Mouse (Mus musculus): Measurements from ENCODE around the gene Mrps18a.

DNA sequence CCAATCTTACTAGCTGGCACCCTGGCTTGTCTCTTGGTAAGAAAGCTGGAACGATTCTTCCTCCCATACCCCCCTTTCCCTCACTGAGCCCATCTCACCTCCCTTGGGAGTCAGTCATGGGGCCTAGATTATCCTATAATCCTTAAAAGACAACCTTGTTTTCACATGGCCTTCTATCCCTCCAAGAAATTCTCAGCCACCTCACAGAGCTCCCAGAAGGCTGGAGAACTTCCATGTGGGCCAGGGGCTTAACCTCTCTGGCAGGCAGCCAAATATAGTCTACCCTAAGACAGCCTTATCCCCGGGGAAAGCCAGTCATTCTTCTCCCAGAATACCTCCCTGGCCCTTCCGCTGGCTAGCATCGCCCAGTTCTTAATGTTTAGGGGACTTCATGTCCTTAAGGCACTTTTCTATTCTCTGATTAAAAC lies 7.7 kb downstream of the Mrps18a start:
- TF ChIP-seq HCFC1 (IDR thresholded peaks at IDR 0.05; ENCODE audit: borderline replicate concordance, insufficient read depth, low read length) (no peak), CHD2 (IDR thresholded peaks at IDR 0.05; ENCODE audit: low read depth, low read length) (no peak), ZC3H11A (IDR thresholded peaks at IDR 0.05; ENCODE audit: borderline replicate concordance, low read depth, low read length) (no peak), ZNF384 (IDR thresholded peaks at IDR 0.05; ENCODE audit: low read depth, low read length) (no peak), MAFK (IDR thresholded peaks at IDR 0.05; ENCODE audit: insufficient read depth, low read depth, low read length) (no peak)

Measured in ES-E14 (cell line).